Mouse (Mus musculus) heart, postnatal 36 days (tissue): ENCODE results near the gene Taar9. TPM values are rescaled to one million over a fixed set of nuclear protein-coding genes. Genes with fewer than 3 reads are reported as not detected.
"Not testable (repeated sequence)": the region's sequence is repeated elsewhere in the genome, so short reads cannot be mapped to it uniquely, and the experiment has no call there.

Experiments
- DNase-seq, 2 experiments: peaks; one replicate each; pipeline ENCODE4 v3.0.0; 2021 to 2022
- intact Hi-C: fragments of 180-260 bp; cut with DNase I; formaldehyde crosslinking; loops from one replicate; pipeline ENCODE4 v1.15.1; 2025
- total RNA-seq, 2 experiments: library from RNA; stranded (reverse); gene quantifications; 2 replicates each; pipeline ENCODE4 v1.2.3; 2021

Taar9 gene
- total RNA-seq, 2 experiments from 2014 or later: not detected

DNA sequence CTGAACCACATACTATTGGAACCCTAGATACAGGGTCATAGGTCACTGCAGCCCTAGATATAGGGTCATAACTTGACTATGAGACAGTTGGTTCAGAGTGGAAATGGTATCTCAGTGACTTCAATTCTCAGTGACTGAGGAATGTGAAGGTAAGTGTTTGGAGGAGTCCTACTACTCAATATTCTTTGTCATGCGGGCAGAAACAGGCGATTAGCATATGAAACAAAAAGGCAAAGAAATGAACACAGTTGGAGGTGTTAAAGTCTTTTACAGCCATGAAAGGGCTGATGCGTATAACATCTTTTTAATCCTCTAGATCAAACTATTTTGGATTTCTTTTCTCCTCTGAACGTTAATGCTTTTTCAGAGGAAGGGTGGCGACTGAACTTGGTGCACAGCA is 23.4 kb downstream of the Taar9 start:
- DNase-seq: no peak
- intact Hi-C loops: no loop called here

DNA sequence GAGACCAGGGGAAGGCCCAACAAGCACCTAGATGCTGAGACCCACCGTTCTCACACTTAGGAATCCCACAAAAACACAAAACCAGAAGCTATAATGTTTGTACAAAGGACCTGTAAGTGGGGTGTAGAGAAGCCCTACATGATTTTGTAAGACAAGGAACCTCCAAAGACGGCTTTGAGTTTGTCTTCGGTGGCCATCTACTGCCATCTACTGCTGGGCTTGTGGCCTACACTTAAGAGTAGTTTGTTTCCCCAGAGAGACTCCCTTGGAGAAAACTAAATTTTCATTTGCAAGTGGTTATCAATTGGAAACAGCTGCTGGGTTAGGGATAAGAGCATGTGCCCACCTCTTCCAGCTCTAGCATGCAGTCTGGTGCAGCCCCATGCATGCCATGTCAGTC is 29.2 kb downstream of the Taar9 start:
- intact Hi-C loops: loop anchor here (1.0 to 2.0 kb wide), 2 partner anchors 101 to 267 kb away; no protein-coding TSS in a partner anchor
- DNase-seq: peak; percentile 31 to 33

DNA sequence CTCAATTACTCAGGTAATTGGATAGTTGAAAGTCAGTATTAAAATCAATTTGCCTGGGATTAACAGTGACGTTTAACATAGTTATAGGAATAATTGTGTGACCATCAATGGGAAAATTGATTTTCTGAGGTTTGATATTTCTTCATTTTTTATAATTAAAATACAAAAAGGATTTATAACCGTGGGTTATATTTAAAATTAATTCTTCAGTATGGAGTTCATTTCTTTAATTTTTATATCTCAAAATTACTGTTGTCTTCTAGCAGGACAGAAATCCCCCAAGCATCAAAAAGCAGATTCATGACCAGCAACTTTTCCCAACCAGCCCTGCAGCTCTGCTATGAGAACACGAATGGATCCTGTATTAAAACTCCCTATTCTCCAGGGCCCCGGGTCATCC is 33.1 kb downstream of the Taar9 start, which contains the start of gene Taar8a:
Gene Taar8a, plus strand, starts transcription at position 301 of the 400 bp plus-strand sequence.
- intact Hi-C loops, DNase-seq: not testable (repeated sequence)

DNA sequence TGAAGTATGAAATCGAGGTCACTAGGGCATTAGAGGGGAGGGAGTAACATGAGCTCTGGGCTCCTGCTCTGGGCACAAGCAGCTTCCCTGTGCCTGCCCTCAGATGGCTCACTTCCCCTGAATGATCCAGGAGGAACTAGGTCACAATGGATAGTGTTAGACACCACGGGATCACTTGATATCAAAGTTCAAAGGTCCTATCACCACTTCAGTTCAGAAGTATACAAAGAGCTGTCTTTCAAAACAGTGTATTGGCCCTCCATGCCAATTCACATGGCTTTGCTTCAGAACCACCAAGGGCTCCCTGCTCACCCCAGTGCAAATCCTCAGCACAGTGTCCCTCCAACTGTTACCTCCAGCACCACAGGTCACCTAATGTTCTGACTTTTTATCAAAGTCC is 34.6 kb downstream of the Taar9 start:
- not testable (repeated sequence) for DNase-seq

DNA sequence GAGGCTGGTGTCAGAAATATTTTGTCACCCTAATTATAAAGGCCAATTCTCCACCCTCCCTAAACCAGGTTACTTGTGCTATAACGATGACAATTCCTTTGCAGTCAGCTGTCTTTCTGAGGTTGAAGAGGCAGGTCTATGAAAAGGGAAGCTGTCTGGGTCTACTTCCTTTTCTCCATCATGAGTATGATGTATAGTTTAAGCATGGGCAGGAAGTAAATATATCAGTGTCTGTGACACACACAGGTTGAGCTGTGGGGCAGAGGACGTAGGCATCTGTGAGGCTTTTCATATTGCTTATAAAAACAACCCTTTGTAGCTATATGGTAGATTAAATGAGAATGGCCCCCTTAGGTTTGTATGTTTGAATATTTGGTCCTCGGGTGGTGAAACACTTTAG is 50.3 kb downstream of the Taar9 start:
- intact Hi-C loops: no loop called here
- DNase-seq: no peak

More for the DNA sequence above, 34.6 kb downstream of the Taar9 start:
- intact Hi-C loops: not testable (repeated sequence)

Other genes starting within 250 kb of the Taar9 start
- under 1 TPM; 0.51 to 0.83 TPM for gene Vnn1, start 214.8 kb downstream of the Taar9 start, total RNA-seq
- gene Taar1, start 189.2 kb downstream of the Taar9 start, total RNA-seq: not detected
- gene Taar2, start 171.0 kb downstream of the Taar9 start, total RNA-seq: not detected
- not detected for gene Taar3, start 160.0 kb downstream of the Taar9 start, total RNA-seq
- gene Taar4, start 149.0 kb downstream of the Taar9 start, total RNA-seq: not detected
- gene Taar5, start 138.8 kb downstream of the Taar9 start, total RNA-seq: not detected
- gene Taar6, start 123.9 kb downstream of the Taar9 start, total RNA-seq: not detected
- gene Taar7a, start 116.1 kb downstream of the Taar9 start, total RNA-seq: not detected
- gene Taar7b, start 109.6 kb downstream of the Taar9 start, total RNA-seq: not detected
- gene Taar7d, start 82.3 kb downstream of the Taar9 start, total RNA-seq: not detected
- not detected for gene Taar7e, start 71.9 kb downstream of the Taar9 start, total RNA-seq
- gene Taar7f, start 60.0 kb downstream of the Taar9 start, total RNA-seq: not detected
- gene Taar8a, start 33.0 kb downstream of the Taar9 start, total RNA-seq: not detected
- gene Taar8b, start 17.2 kb downstream of the Taar9 start, total RNA-seq: not detected
- gene Taar8c, start 7.6 kb downstream of the Taar9 start, total RNA-seq: not detected
- 10 to 100 TPM; 41.6 to 46.6 TPM for gene Stx7, start 39.8 kb upstream of the Taar9 start, total RNA-seq
- under 1 TPM; 0.11 to 0.30 TPM for gene Moxd1, start 114.0 kb upstream of the Taar9 start, total RNA-seq